Mouse (Mus musculus) ES-E14 (cell line): ENCODE data around the gene Ell2. TPM values are rescaled to one million over a fixed set of nuclear protein-coding genes. Genes with fewer than 3 reads are reported as not detected.

Source experiments
- DNase-seq: peaks from one replicate; pipeline ENCODE4 v3.0.0-alpha.2; 2013; ENCODE audit warnings: low read depth, low spot score
- H3K27ac ChIP-seq: 2 replicates; pipeline ENCODE4 v1.5.1; 2012; ENCODE audit warnings: low read depth, mild to moderate bottlenecking, low read length, moderate library complexity, mixed read lengths; ENCODE audit not compliant: poor library complexity, insufficient read depth, severe bottlenecking
- H3K36me3 ChIP-seq: 2 replicates; pipeline ENCODE4 v1.6.1; 2012; ENCODE audit warnings: mild to moderate bottlenecking, low read length, moderate library complexity, mixed read lengths; ENCODE audit not compliant: control insufficient read depth, poor library complexity, insufficient read depth, severe bottlenecking
- H3K4me1 ChIP-seq, 2 experiments: fragments of 150-350 bp in 1 of 2; sonication (generic) in 1 of 2; 2 replicates each; pipeline ENCODE4 v1.6.1; 2012; ENCODE audit warnings: low read length in 2 of 2, mild to moderate bottlenecking in 1 of 2, mixed read lengths in 1 of 2; ENCODE audit not compliant: control insufficient read depth in 2 of 2, insufficient read depth in 2 of 2, poor library complexity in 1 of 2
- H3K4me3 ChIP-seq, 2 experiments: fragments of 150-350 bp in 1 of 2; sonication (generic) in 1 of 2; 2 replicates each; pipeline ENCODE4 v1.5.1; 2012; ENCODE audit warnings: low read length in 2 of 2, low read depth in 1 of 2, mild to moderate bottlenecking in 1 of 2, mixed read lengths in 1 of 2; ENCODE audit not compliant: insufficient read depth in 1 of 2, poor library complexity in 1 of 2, severe bottlenecking in 1 of 2
- H3K9ac ChIP-seq: 2 replicates; pipeline ENCODE4 v1.6.1; 2012; ENCODE audit warnings: low read depth, mild to moderate bottlenecking, low read length, mixed read lengths; ENCODE audit not compliant: poor library complexity, insufficient read depth, severe bottlenecking
- H3K9me3 ChIP-seq: fragments of 150-350 bp; sonication (generic); 2 replicates; pipeline ENCODE4 v1.6.1; 2012; ENCODE audit warnings: low read depth, mild to moderate bottlenecking, low read length; ENCODE audit not compliant: control insufficient read depth, insufficient read depth
- CHD2 ChIP-seq: IDR thresholded peaks from 2 replicates; pipeline ENCODE4 v1.6.1; 2014; ENCODE audit warnings: mild to moderate bottlenecking, low read depth, low read length, inconsistent platforms
- HCFC1 ChIP-seq: IDR thresholded peaks from 2 replicates; pipeline ENCODE4 v1.6.1; 2012; ENCODE audit warnings: low read length, inconsistent platforms, borderline replicate concordance; ENCODE audit not compliant: insufficient read depth
- MAFK ChIP-seq: IDR thresholded peaks from 2 replicates; pipeline ENCODE4 v1.6.1; 2014; ENCODE audit warnings: mild to moderate bottlenecking, low read depth, low read length, inconsistent platforms; ENCODE audit not compliant: insufficient read depth
- ZC3H11A ChIP-seq: IDR thresholded peaks from 2 replicates; pipeline ENCODE4 v1.6.1; 2012; ENCODE audit warnings: low read depth, mild to moderate bottlenecking, inconsistent platforms, low read length, borderline replicate concordance
- ZNF384 ChIP-seq: IDR thresholded peaks from 2 replicates; pipeline ENCODE4 v1.6.1; 2012; ENCODE audit warnings: low read depth, low read length, inconsistent platforms
- in situ Hi-C, 2 experiments: fragments of 600-800 bp; cut with MboI; formaldehyde crosslinking; loops; one replicate each; pipeline ENCODE4 v1.15.1; 2025; ENCODE audit warnings: low sequenced_read_pairs in 2 of 2, inconsistent platforms in 1 of 2; ENCODE audit not compliant: unreplicated experiment in 2 of 2
- total RNA-seq: library from RNA; depleted of rRNA; stranded (reverse); fragments of 300-350 nt; gene quantifications from 2 replicates; pipeline ENCODE4 v1.2.3, GENCODE M21; 2012

Gene Ell2
- total RNA-seq, 1 experiment, result 21.4 TPM

- H3K4me3 ChIP-seq, result no peak overlapping the region
- TF ChIP-seq MAFK, result no peak
- TF ChIP-seq ZNF384, result no peak
Observed at GRCm38 (mm10) chr13:75780096-75780495, 73.5 kb downstream of the Ell2 start.

DNA sequence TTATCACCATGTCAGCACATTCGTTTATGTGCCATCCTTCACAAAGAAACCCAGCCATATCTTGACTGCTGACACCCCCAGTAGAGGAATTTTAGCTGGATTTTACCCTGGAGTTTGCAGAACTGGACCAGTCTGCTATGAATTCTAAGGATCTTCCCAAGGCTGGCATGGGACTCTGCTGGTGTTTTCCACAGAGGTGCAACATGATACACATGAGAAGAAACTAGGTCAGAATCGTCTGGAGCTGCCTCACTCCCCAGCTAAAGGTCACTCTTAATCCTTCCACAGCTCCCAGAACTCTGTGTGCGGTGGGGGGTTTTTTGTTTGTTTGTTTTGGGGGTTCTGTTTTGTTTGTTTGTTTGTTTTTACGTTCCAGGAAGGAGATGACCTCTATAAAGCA lies 79.2 kb downstream of the Ell2 start:
- no peaks in the 10 kb centered on the region for H3K36me3 ChIP-seq
- peaks cover 0 to 2% of the 10 kb centered on the region in 2 experiments; a peak in 1 of 4 replicates for H3K4me1 ChIP-seq
- no peaks in the 10 kb centered on the region for H3K9me3 ChIP-seq
- TF ChIP-seq ZC3H11A, result no peak
- TF ChIP-seq HCFC1, result no peak
- no peak for TF ChIP-seq MAFK
- no peak for TF ChIP-seq CHD2
- no peak for TF ChIP-seq ZNF384
- H3K9ac ChIP-seq, result no peak overlapping the region
- in situ Hi-C loops, result no loop called here
- no peak overlapping the region for H3K27ac ChIP-seq
- H3K4me3 ChIP-seq, result no peak overlapping the region
- no peak for DNase-seq

More at GRCm38 (mm10) chr13:75780096-75780495, 73.5 kb downstream of the Ell2 start:
- no peak for DNase-seq
- Histone ChIP-seq H3K9me3 (no peaks in the 10 kb centered on the region), H3K27ac (no peak overlapping the region), H3K4me1 (no peaks in the 10 kb centered on the region), H3K36me3 (no peaks in the 10 kb centered on the region), H3K9ac (no peak overlapping the region)
- in situ Hi-C loops, result no loop called here

GRCm38 (mm10) chr13:75786264-75786663 lies 79.7 kb downstream of the Ell2 start:
- Histone ChIP-seq H3K36me3 (no peaks in the 10 kb centered on the region), H3K4me3 (no peak overlapping the region), H3K9ac (no peak overlapping the region), H3K9me3 (no peaks in the 10 kb centered on the region), H3K27ac (no peak overlapping the region), H3K4me1 (peaks cover 0 to 2% of the 10 kb centered on the region in 2 experiments; a peak in 1 of 4 replicates)
- in situ Hi-C loops, result no loop called here
- DNase-seq, result no peak
- TF ChIP-seq ZC3H11A (no peak), MAFK (no peak), HCFC1 (no peak), ZNF384 (no peak), CHD2 (no peak)

DNA sequence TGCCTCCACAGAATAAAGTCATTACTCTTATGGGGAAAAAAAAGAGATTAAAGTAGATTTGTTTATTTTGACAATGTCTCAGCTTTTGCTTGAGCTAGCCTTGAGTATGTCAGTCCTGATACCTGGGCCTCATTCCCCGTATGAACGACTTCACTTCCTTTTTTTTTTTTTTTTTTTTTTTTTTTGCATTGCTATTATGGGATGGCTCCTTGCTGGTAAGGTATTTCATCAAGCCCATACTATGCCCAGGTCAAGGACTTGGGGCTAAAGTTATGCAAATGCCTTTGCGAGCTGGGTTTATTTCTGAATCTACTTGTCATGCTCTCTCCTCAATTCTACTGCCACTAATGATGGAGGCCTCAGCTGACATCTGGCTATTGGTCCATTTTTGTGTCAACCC lies 80.8 kb downstream of the Ell2 start:
- H3K9me3 ChIP-seq, result no peaks in the 10 kb centered on the region
- H3K4me3 ChIP-seq, result no peak overlapping the region
- in situ Hi-C loops, result no loop called here
- no peak overlapping the region for H3K9ac ChIP-seq
- peaks cover 0 to 2% of the 10 kb centered on the region in 2 experiments; a peak in 1 of 4 replicates for H3K4me1 ChIP-seq
- no peak for DNase-seq
- no peaks in the 10 kb centered on the region for H3K36me3 ChIP-seq
- H3K27ac ChIP-seq, result no peak overlapping the region
- TF ChIP-seq CHD2 (no peak), HCFC1 (no peak), ZNF384 (peak; percentile 55; the same call in 1 of the 2 replicates)

- peaks cover 0 to 3% of the 10 kb centered on the region in 2 experiments; a peak in 1 of 4 replicates for H3K4me1 ChIP-seq
- no peak overlapping the region for H3K4me3 ChIP-seq
- H3K27ac ChIP-seq, result no peak overlapping the region
- H3K9ac ChIP-seq, result no peak overlapping the region
- no peaks in the 10 kb centered on the region for H3K36me3 ChIP-seq
- no peak for DNase-seq
- TF ChIP-seq CHD2 (no peak), MAFK (no peak), ZC3H11A (no peak), ZNF384 (no peak), HCFC1 (no peak)
- in situ Hi-C loops, result no loop called here
- H3K9me3 ChIP-seq, result no peaks in the 10 kb centered on the region
Observed at GRCm38 (mm10) chr13:75788178-75788577, 81.6 kb downstream of the Ell2 start.
